Mouse (Mus musculus) layer of hippocampus, adult 2 months (tissue): ENCODE measurements around the gene Mon2. TPM values are rescaled to one million over a fixed set of nuclear protein-coding genes. Genes with fewer than 3 reads are reported as not detected.
A peak's percentile ranks its signal among the peaks of the same experiment; 100 is the strongest.

Experiments
- DNase-seq, 2 experiments: peaks; one replicate each; pipeline ENCODE4 v3.0.0; 2022; ENCODE audit warnings: low spot score in 2 of 2
- H3K27ac ChIP-seq: fragments of 200-600 bp; 2 replicates; pipeline ENCODE4 v1.8.1; 2022
- H3K4me3 ChIP-seq: fragments of 200-600 bp; 2 replicates; pipeline ENCODE4 v1.8.1; 2022; ENCODE audit warnings: mild to moderate bottlenecking
- CTCF ChIP-seq: fragments of 200-600 bp; conservative IDR thresholded peaks from 2 replicates; pipeline ENCODE4 v1.8.1; 2022; ENCODE audit warnings: antibody characterized with exemption, mild to moderate bottlenecking, moderate library complexity
- total RNA-seq, 2 experiments: library from RNA; stranded (reverse); gene quantifications; 2 replicates each; pipeline ENCODE4 v1.2.3; 2021

Mon2 gene
- total RNA-seq, 2 experiments from 2014 or later: 101 TPM

GRCm38 (mm10) chr10:123001363-123001762 is 74.9 kb downstream of the Mon2 start:
- no peak for TF ChIP-seq CTCF
- DNase-seq: no peak
- Histone ChIP-seq H3K4me3 (no peak overlapping the region), H3K27ac (no peak overlapping the region)

- Histone ChIP-seq H3K4me3 (no peak overlapping the region), H3K27ac (no peak overlapping the region)
- no peak for TF ChIP-seq CTCF
- DNase-seq: no peak
Measured at GRCm38 (mm10) chr10:122999356-122999755, 76.9 kb downstream of the Mon2 start.

GRCm38 (mm10) chr10:122997852-122998251 is 78.5 kb downstream of the Mon2 start:
- no peak for DNase-seq
- H3K27ac ChIP-seq: no peak overlapping the region
- no peak for TF ChIP-seq CTCF
- H3K4me3 ChIP-seq: no peak overlapping the region

GRCm38 (mm10) chr10:122994402-122995107 is 81.8 kb downstream of the Mon2 start:
- DNase-seq: no peak
- H3K4me3 ChIP-seq: no peak overlapping the region
- no peak overlapping the region for H3K27ac ChIP-seq
- TF ChIP-seq CTCF: no peak

- no peak for TF ChIP-seq CTCF
- H3K4me3 ChIP-seq: no peak overlapping the region
- peak overlapping the region; percentile 83 for H3K27ac ChIP-seq
- no peak for DNase-seq
Measured at GRCm38 (mm10) chr10:122991648-122992047, 84.7 kb downstream of the Mon2 start.

- H3K27ac ChIP-seq: peak overlapping the region; percentile 83
Measured at GRCm38 (mm10) chr10:122991053-122991452, 85.3 kb downstream of the Mon2 start.

GRCm38 (mm10) chr10:122990606-122991005 is 85.7 kb downstream of the Mon2 start:
- TF ChIP-seq CTCF: peak; percentile 43

More at GRCm38 (mm10) chr10:122991053-122991452, 85.3 kb downstream of the Mon2 start:
- peak; percentile 49 to 53 for DNase-seq
- no peak for TF ChIP-seq CTCF
- H3K4me3 ChIP-seq: no peak overlapping the region

GRCm38 (mm10) chr10:122989916-122990315 is 86.4 kb downstream of the Mon2 start:
- TF ChIP-seq CTCF: no peak
- Histone ChIP-seq H3K4me3 (no peak overlapping the region), H3K27ac (peak overlapping the region; percentile 83)
- no peak for DNase-seq

More at GRCm38 (mm10) chr10:122990606-122991005, 85.7 kb downstream of the Mon2 start:
- peak overlapping the region; percentile 83 for H3K27ac ChIP-seq
- H3K4me3 ChIP-seq: no peak overlapping the region; the same call in 1 of the 2 replicates
- DNase-seq: no peak

- Histone ChIP-seq H3K4me3 (no peak overlapping the region), H3K27ac (0 out of 2 replicates have a peak overlapping the region, but pooled peaks have one; percentile 1)
- DNase-seq: no peak
- TF ChIP-seq CTCF: no peak
Measured at GRCm38 (mm10) chr10:122988372-122988771, 87.9 kb downstream of the Mon2 start.

- peak; percentile 85 for TF ChIP-seq CTCF
- DNase-seq: peak; percentile 44 to 57
- 0 out of 2 replicates have a peak overlapping the region, but pooled peaks have one; percentile 1 for H3K27ac ChIP-seq
- H3K4me3 ChIP-seq: no peak overlapping the region
Measured at GRCm38 (mm10) chr10:122987671-122988128, 88.6 kb downstream of the Mon2 start.

- TF ChIP-seq CTCF: peak; percentile 26; the same call in 1 of the 2 replicates
- peak overlapping the region; percentile 99 for H3K27ac ChIP-seq
- DNase-seq: peak; percentile 70 to 77
- peak overlapping the region; percentile 61 for H3K4me3 ChIP-seq
Measured at GRCm38 (mm10) chr10:122986320-122987225, 89.7 kb downstream of the Mon2 start.

GRCm38 (mm10) chr10:122985515-122986319 is 90.6 kb downstream of the Mon2 start:
- H3K4me3 ChIP-seq: peak overlapping the region; percentile 98
- H3K27ac ChIP-seq: peak overlapping the region; percentile 99
- peak; percentile 71 to 75 for DNase-seq
- no peak for TF ChIP-seq CTCF
